Mouse (Mus musculus) myocyte (in vitro differentiated cells): ENCODE measurements around the gene Arfip2.

Experiments used
- CEBPB ChIP-seq: IDR thresholded peaks from 2 replicates; pipeline ENCODE4 v1.6.1; 2011; ENCODE audit warnings: mild to moderate bottlenecking, moderate library complexity; ENCODE audit not compliant: poor library complexity, insufficient read depth, severe bottlenecking
- E2F4 ChIP-seq: IDR thresholded peaks from one replicate; pipeline ENCODE4 v1.6.1; 2011; ENCODE audit warnings: mild to moderate bottlenecking, control low read depth, moderate library complexity; ENCODE audit not compliant: insufficient read depth
- MAX ChIP-seq: IDR thresholded peaks from one replicate; pipeline ENCODE4 v1.6.1; 2011; ENCODE audit warnings: low read depth, mild to moderate bottlenecking, control low read depth
- MYOG ChIP-seq, 3 experiments: IDR thresholded peaks; one replicate each; pipeline ENCODE4 v1.6.1; 2011; ENCODE audit warnings: control low read depth in 2 of 3, low read depth in 2 of 3, mild to moderate bottlenecking in 2 of 3; ENCODE audit not compliant: insufficient read length in 2 of 3, control insufficient read depth in 1 of 3, insufficient read depth in 1 of 3
- POLR2A ChIP-seq: IDR thresholded peaks from one replicate; pipeline ENCODE4 v1.6.1; 2011; ENCODE audit warnings: low read depth, mild to moderate bottlenecking, control low read depth, moderate library complexity; ENCODE audit not compliant: insufficient read length
- POLR2AphosphoS2 ChIP-seq: IDR thresholded peaks from one replicate; pipeline ENCODE4 v1.6.1; 2011; ENCODE audit warnings: low read depth, control low read depth; ENCODE audit not compliant: insufficient read length
- REST ChIP-seq: IDR thresholded peaks from one replicate; pipeline ENCODE4 v1.6.1; 2011; ENCODE audit warnings: mild to moderate bottlenecking, control low read depth, moderate library complexity; ENCODE audit not compliant: insufficient read depth, insufficient read length
- SRF ChIP-seq: IDR thresholded peaks from one replicate; pipeline ENCODE4 v1.6.1; 2011; ENCODE audit warnings: low read depth; ENCODE audit not compliant: control insufficient read depth, insufficient read length
- TCF12 ChIP-seq: IDR thresholded peaks from one replicate; pipeline ENCODE4 v1.6.1; 2011; ENCODE audit warnings: mild to moderate bottlenecking, control low read depth; ENCODE audit not compliant: poor library complexity, insufficient read depth, severe bottlenecking
- USF1 ChIP-seq: IDR thresholded peaks from one replicate; pipeline ENCODE4 v1.6.1; 2011; ENCODE audit warnings: low read depth, mild to moderate bottlenecking, control low read depth, moderate library complexity

- TF ChIP-seq POLR2A (no peak), E2F4 (no peak), MYOG (IDR thresholded peaks at IDR 0.05; ENCODE audit: control insufficient read depth in 1 of 3, insufficient read depth in 1 of 3, insufficient read length in 2 of 3, low read depth in 2 of 3) (no peak), TCF12 (no peak), USF1 (no peak), POLR2AphosphoS2 (no peak), CEBPB (no peak), REST (no peak), MAX (no peak), SRF (no peak)
Observed at GRCm38 (mm10) chr7:105602860-105603623, 37.2 kb downstream of the Arfip2 start.
